Mouse (Mus musculus): ENCODE results near the gene Popdc2. TPM values are rescaled to one million over a fixed set of nuclear protein-coding genes. Genes with fewer than 3 reads are reported as not detected.
A peak's percentile ranks its signal among the peaks of the same experiment; 100 is the strongest.
"Not testable (repeated sequence)": the region's sequence is repeated elsewhere in the genome, so short reads cannot be mapped to it uniquely, and the experiment has no call there.

The Popdc2 gene
- polyA plus RNA-seq (2012; rRNA removed), result 0.81 and 0.85 TPM in 2 replicates

DNA sequence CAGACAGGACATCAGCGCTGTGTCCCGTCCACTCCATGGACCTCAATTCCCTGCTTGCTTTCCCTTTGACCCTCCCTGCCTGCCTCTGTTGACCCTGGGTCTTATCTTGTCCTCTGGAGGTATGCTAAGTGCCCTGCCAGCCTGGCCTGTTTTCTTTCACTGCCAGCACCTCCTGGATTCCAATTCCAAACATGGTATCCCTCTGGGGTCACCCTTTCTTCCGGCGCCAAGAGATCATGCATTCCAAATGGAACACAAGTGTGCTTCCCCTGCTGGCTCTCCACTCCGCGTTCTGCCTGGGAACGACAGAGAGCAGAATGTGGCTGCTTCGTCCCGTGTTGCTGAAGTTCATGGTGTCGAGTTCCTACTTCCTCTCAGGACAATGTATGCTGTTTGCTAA is at the start of gene Popdc2:
Gene Popdc2 (plus strand): TSS at position 277 of the 400 bp plus-strand sequence.
- no peak for DNase-seq (ENCODE audit: low read depth)
- TF ChIP-seq POLR2A (IDR thresholded peaks at IDR 0.05; ENCODE audit: borderline replicate concordance, extremely low read depth, insufficient read depth, insufficient read length, poor library complexity, severe bottlenecking) (no peak), CTCF (IDR thresholded peaks at IDR 0.05; ENCODE audit: borderline replicate concordance, extremely low read depth, insufficient read depth, insufficient read length) (no peak)

GRCm38 (mm10) chr16:38318492-38318891 is 43.5 kb upstream of the Popdc2 start:
- no peak for DNase-seq (ENCODE audit: low read depth)
- TF ChIP-seq CTCF (IDR thresholded peaks at IDR 0.05; ENCODE audit: borderline replicate concordance, extremely low read depth, insufficient read depth, insufficient read length) (no peak), POLR2A (IDR thresholded peaks at IDR 0.05; ENCODE audit: borderline replicate concordance, extremely low read depth, insufficient read depth, insufficient read length, poor library complexity, severe bottlenecking) (no peak)

DNA sequence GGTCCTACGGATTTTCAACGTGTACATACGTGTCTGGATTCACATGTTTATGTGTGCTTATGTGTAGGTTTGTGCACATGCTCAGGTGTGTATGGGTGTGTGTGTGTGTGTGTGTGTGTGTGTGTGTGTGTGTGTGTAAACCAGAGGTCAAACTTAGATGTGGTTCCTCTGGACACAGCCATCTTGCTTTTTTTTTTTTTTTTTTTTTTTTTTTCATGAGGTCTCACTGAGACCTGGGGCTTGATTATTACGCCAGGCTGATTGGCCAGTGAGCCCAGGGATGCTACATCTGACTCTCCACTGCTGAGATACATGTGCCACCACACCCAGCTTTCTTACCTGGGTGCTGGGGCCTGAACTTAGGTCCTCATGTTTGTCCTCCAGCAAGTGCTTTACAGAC is 42.9 kb upstream of the Popdc2 start:
- TF ChIP-seq CTCF (IDR thresholded peaks at IDR 0.05; ENCODE audit: borderline replicate concordance, extremely low read depth, insufficient read depth, insufficient read length) (no peak), POLR2A (IDR thresholded peaks at IDR 0.05; ENCODE audit: borderline replicate concordance, extremely low read depth, insufficient read depth, insufficient read length, poor library complexity, severe bottlenecking) (no peak)
- DNase-seq (ENCODE audit: low read depth), result no peak

DNA sequence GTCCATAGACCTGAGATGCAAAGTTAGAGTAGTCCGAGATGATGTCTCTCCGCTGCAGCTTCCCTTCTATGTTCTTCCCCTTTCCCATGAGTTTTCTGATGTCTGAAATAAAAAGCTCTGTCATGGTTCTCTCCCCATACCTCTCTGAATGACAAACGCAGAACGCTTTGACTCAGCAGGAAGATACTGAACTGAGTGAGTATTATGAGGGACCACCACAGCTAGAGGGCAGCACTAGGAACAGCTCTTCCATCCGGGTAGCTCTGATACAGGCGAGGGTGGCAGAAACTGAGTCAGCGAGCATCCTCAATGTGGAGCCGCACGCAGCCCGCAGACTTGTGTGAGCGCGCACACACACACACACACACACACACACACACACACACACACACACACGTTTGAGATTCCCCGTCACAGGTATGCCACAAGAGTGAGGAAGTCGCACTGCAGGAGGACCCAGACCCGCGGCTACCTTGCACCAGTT is 40.5 kb upstream of the Popdc2 start:
- TF ChIP-seq CTCF (IDR thresholded peaks at IDR 0.05; ENCODE audit: borderline replicate concordance, extremely low read depth, insufficient read depth, insufficient read length) (peak; percentile 71), POLR2A (IDR thresholded peaks at IDR 0.05; ENCODE audit: borderline replicate concordance, extremely low read depth, insufficient read depth, insufficient read length, poor library complexity, severe bottlenecking) (no peak)
- peak; percentile 83 for DNase-seq (ENCODE audit: low read depth)

GRCm38 (mm10) chr16:38324311-38324710 is 37.7 kb upstream of the Popdc2 start:
- TF ChIP-seq CTCF (IDR thresholded peaks at IDR 0.05; ENCODE audit: borderline replicate concordance, extremely low read depth, insufficient read depth, insufficient read length) (no peak), POLR2A (IDR thresholded peaks at IDR 0.05; ENCODE audit: borderline replicate concordance, extremely low read depth, insufficient read depth, insufficient read length, poor library complexity, severe bottlenecking) (no peak)
- no peak for DNase-seq (ENCODE audit: low read depth)

DNA sequence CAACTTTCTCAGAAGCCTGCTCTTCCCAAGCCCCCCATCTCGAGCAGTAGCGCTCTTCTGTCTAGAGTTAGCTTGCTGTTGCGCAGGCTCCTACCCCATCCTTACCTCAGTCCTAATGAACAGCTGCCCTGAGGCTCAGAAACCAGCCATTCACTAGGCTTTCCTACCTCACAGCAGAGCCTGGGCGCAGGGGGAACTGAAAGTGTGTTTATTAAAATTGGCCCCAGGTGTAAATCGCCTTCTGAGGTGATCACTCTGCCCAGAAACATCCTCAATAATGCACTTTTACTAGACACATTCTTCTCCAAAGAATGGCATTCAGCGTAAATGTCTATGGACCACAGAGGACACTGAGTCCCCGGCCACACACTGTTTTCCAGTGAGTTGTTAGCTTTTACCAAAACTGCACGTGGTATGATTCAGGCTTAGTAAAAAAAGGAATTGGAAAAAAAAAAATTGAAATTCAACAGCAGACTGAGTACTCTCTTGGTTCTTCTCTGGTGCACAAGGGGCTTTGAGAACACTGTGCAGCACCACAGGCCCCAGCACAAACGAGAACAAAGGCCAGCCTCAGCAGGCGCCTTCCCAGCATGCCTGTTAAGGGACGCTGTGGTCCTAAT is 35.1 kb upstream of the Popdc2 start:
- DNase-seq (ENCODE audit: low read depth), result no peak
- TF ChIP-seq POLR2A (IDR thresholded peaks at IDR 0.05; ENCODE audit: borderline replicate concordance, extremely low read depth, insufficient read depth, insufficient read length, poor library complexity, severe bottlenecking), result no peak
- no peak for TF ChIP-seq CTCF (IDR thresholded peaks at IDR 0.05; ENCODE audit: borderline replicate concordance, extremely low read depth, insufficient read depth, insufficient read length)

DNA sequence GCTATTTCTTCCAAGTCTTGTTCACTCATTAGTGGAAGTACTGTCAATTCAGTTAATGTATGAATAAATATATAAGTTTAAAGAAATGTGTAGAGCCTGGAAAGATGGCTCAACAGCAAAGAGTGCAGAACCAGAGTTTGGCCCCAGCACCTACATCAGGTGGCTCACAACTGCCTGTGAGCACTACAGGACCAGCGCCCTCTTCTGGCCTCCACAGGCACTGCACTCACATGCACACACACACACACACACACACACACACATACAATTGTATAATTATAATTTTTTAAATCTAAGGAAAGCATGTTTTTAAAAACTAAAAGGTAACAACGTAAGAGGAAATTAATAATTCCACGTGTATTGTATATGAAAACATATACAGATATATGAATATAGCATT is 32.7 kb upstream of the Popdc2 start:
- TF ChIP-seq POLR2A (IDR thresholded peaks at IDR 0.05; ENCODE audit: borderline replicate concordance, extremely low read depth, insufficient read depth, insufficient read length, poor library complexity, severe bottlenecking) (no peak), CTCF (IDR thresholded peaks at IDR 0.05; ENCODE audit: borderline replicate concordance, extremely low read depth, insufficient read depth, insufficient read length) (peak; percentile 12; the same call in 1 of the 2 replicates)
- DNase-seq (ENCODE audit: low read depth), result no peak

GRCm38 (mm10) chr16:38334431-38334830 is 27.6 kb upstream of the Popdc2 start:
- no peak for DNase-seq (ENCODE audit: low read depth)
- no peak for TF ChIP-seq CTCF (IDR thresholded peaks at IDR 0.05; ENCODE audit: borderline replicate concordance, extremely low read depth, insufficient read depth, insufficient read length)
- no peak for TF ChIP-seq POLR2A (IDR thresholded peaks at IDR 0.05; ENCODE audit: borderline replicate concordance, extremely low read depth, insufficient read depth, insufficient read length, poor library complexity, severe bottlenecking)

- DNase-seq (ENCODE audit: low read depth), result not testable (repeated sequence)
Observed at GRCm38 (mm10) chr16:38338077-38338476, 23.9 kb upstream of the Popdc2 start.

DNA sequence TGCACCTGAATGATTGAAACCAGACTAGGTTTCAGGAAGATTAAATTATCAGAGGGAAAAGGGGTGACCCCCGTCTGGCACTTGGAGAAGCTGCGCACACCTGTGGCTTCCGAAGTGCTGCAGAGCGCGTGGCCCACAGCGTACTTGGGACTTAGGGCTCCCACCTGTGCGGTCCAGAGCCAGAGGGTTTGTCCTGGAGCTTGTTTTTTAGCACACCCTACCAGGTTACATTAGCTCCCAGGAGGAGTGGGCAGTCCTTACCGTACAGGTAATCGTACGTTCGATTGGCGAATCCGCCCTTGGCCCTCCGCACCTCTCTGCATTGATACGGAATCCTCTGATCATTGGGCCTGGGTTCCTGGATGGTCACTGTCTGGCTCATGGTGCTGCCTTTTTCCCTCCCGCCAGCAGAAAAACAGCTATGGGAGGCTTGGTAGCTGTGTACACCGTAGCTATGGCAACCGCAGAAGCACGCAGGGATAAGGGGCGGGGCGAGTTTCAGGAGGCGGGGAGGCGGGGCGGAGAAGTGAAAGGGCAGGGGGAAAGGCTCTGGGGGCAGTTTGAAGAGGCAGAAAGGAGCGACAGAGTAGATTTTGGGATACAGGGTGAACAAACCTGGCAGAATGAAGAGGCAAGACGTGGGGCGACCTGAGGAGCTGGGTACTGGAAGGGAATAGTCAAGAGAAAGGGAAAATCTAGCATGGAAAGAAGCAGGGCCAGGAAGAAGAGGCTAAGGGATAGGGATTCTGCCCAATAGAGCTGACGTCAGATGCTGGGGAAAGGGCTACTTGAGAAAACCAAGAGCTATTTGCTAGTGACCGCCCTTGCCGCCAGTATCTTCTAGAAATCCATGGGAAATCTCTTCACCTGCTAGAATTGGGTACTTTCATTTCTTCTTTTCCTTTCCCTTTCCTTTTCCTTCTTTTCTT is 20.3 kb upstream of the Popdc2 start, which contains the start of gene Maats1:
Gene Maats1 (minus strand): TSS at position 748 of the 929 bp plus-strand sequence.
- no peak for TF ChIP-seq CTCF (IDR thresholded peaks at IDR 0.05; ENCODE audit: borderline replicate concordance, extremely low read depth, insufficient read depth, insufficient read length)
- TF ChIP-seq POLR2A (IDR thresholded peaks at IDR 0.05; ENCODE audit: borderline replicate concordance, extremely low read depth, insufficient read depth, insufficient read length, poor library complexity, severe bottlenecking), result no peak
- DNase-seq (ENCODE audit: low read depth), result peak; percentile 90

- DNase-seq (ENCODE audit: low read depth), result peak; percentile 86
Observed at GRCm38 (mm10) chr16:38344941-38345725, 16.9 kb upstream of the Popdc2 start.

More at GRCm38 (mm10) chr16:38344941-38345725, 16.9 kb upstream of the Popdc2 start:
- peak; percentile 27; the same call in 1 of the 2 replicates for TF ChIP-seq CTCF (IDR thresholded peaks at IDR 0.05; ENCODE audit: borderline replicate concordance, extremely low read depth, insufficient read depth, insufficient read length)
- TF ChIP-seq POLR2A (IDR thresholded peaks at IDR 0.05; ENCODE audit: borderline replicate concordance, extremely low read depth, insufficient read depth, insufficient read length, poor library complexity, severe bottlenecking), result no peak

Measured in brain, embryonic 14.5 days (tissue).